Mouse (Mus musculus) heart, embryonic 11.5 days (tissue): ENCODE results near the gene Ttc28. TPM values are rescaled to one million over a fixed set of nuclear protein-coding genes. Genes with fewer than 3 reads are reported as not detected.
A peak's percentile ranks its signal among the peaks of the same experiment; 100 is the strongest.

Experiments
- ATAC-seq: fragments of 200-750 bp; cut with Nextera tagmentation; replicated peaks from 2 replicates; pipeline ENCODE4 v1.8.0; 2017; ENCODE audit warnings: moderate library complexity; ENCODE audit not compliant: insufficient number of reproducible peaks, low FRiP score, low TSS enrichment
- H3K27ac ChIP-seq: fragments of 300-500 bp; sonication (generic); 2 replicates; pipeline ENCODE4 v1.5.1; 2014; ENCODE audit warnings: mild to moderate bottlenecking, low read depth, low read length
- H3K27me3 ChIP-seq: fragments of 300-500 bp; sonication (generic); 2 replicates; pipeline ENCODE4 v1.6.1; 2014; ENCODE audit warnings: mild to moderate bottlenecking, low read length, mixed read lengths; ENCODE audit not compliant: control insufficient read depth, insufficient read depth
- H3K36me3 ChIP-seq: fragments of 300-500 bp; sonication (generic); 2 replicates; pipeline ENCODE4 v1.6.1; 2014; ENCODE audit warnings: mild to moderate bottlenecking, low read length, moderate library complexity, mixed read lengths; ENCODE audit not compliant: control insufficient read depth, insufficient read depth
- H3K4me1 ChIP-seq: fragments of 300-500 bp; sonication (generic); 2 replicates; pipeline ENCODE4 v1.6.1; 2014; ENCODE audit warnings: low read length; ENCODE audit not compliant: control insufficient read depth, insufficient read depth
- H3K4me2 ChIP-seq: fragments of 300-500 bp; sonication (generic); 2 replicates; pipeline ENCODE4 v1.6.1; 2014; ENCODE audit warnings: mild to moderate bottlenecking, moderate library complexity
- H3K4me3 ChIP-seq: fragments of 300-500 bp; sonication (generic); 2 replicates; pipeline ENCODE4 v1.5.1; 2014; ENCODE audit warnings: low read depth, low read length
- H3K9ac ChIP-seq: fragments of 300-500 bp; sonication (generic); 2 replicates; pipeline ENCODE4 v1.6.1; 2014; ENCODE audit warnings: mild to moderate bottlenecking, low read depth, low read length, moderate library complexity
- H3K9me3 ChIP-seq: fragments of 300-500 bp; sonication (generic); replicated peaks from 2 replicates; pipeline ENCODE4 v1.6.1; 2016; ENCODE audit warnings: low read length; ENCODE audit not compliant: control insufficient read depth
- WGBS: fragments of 180-500 bp; shearing (Covaris S2); extraction: QIAGEN DNeasy Blood & Tissue Kit; methylation state at CpG from one replicate; pipeline ENCODE4 v1.1.7; 2014; ENCODE audit not compliant: insufficient replicate concordance; 5-methylcytosine and 5-hydroxymethylcytosine counted together
- polyA plus RNA-seq: library from polyadenylated mRNA; unstranded; fragments of >200 nt; fragmentation: Nextera tagmentation; extraction: Ambion mirVana; gene quantifications from 2 replicates; pipeline ENCODE4 v1.2.1, GENCODE M21; 2014

Gene Ttc28
- polyA plus RNA-seq, 1 experiment from 2014 or later, result 8.1 TPM

DNA sequence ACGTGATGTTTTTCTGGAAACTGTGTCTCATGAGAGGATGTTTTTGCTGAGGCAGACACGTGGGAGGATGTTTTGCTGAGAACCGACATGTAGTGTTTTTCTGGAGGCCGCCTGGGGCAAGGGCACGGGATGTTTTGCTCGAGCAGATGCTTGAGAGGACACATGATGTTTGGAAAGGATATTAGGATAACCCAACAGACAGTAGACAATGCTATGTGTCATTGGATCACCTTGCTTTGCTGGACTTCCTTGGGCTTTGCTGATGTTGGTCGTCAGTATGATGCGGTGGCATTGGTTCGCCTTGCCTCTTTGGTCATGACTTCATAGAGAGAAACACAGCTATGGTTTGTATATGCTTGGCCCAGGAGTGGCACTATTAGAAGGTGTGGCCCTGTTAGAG, 434.2 kb downstream of the Ttc28 start:
- Histone ChIP-seq H3K36me3 (no peaks in the 10 kb centered on the region), H3K9me3 (0 out of 2 replicates have a peak, but pooled peaks cover 5% of the 10 kb centered on the region), H3K27me3 (no peaks in the 10 kb centered on the region), H3K27ac (no peak overlapping the region), H3K4me1 (no peaks in the 10 kb centered on the region), H3K4me3 (no peak overlapping the region), H3K9ac (no peak overlapping the region), H3K4me2 (no peak overlapping the region)
- ATAC-seq, result no peak
- WGBS, result 83% methylated on average over 9 of the region's 9 CpGs

DNA sequence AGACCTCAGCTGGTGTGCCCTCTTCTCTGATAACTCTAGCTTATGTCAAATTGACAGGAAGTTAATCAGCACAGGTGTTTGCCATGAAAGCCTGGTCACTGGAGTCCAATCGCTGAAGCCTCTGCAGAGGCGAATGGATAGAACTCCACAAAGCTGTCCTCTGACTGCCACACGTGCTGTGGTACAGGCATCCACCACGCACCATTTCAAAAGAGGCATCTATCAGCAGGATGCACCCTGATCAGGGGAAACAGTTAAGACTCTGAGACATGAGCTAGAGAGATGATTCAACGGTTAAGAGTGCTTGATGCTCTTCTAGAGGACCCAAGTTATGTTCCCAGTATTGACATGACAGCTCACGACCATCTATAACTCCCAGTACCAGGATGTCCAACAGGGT, 435.5 kb downstream of the Ttc28 start:
- no peak overlapping the region for H3K4me2 ChIP-seq
- H3K36me3 ChIP-seq, result no peaks in the 10 kb centered on the region
- H3K27ac ChIP-seq, result no peak overlapping the region
- no peak overlapping the region for H3K9ac ChIP-seq
- 81% methylated on average over 6 of the region's 6 CpGs for WGBS
- ATAC-seq, result no peak
- H3K4me3 ChIP-seq, result no peak overlapping the region
- no peaks in the 10 kb centered on the region for H3K27me3 ChIP-seq
- 0 out of 2 replicates have a peak, but pooled peaks cover 5% of the 10 kb centered on the region for H3K9me3 ChIP-seq
- no peaks in the 10 kb centered on the region for H3K4me1 ChIP-seq

DNA sequence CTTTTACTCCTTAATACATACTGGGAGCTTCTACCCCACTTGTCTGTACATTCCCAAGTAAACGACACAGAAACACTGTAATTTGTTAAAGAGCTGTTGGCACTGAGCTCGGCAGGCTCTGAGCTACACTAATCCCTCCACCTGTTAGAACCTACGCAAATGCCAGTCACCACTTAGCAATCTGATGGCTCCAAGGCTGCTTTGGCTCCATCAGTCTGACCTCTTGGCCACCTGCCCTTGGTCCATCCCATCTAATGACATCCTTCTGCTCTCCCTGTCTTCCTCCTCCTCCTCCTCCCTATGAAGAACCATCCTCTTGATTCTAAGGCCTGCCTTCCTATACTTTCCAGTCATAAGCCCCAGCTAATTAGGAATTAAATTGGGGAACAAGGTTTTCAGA, 437.9 kb downstream of the Ttc28 start:
- H3K4me3 ChIP-seq, result no peak overlapping the region
- H3K4me1 ChIP-seq, result no peaks in the 10 kb centered on the region
- no peaks in the 10 kb centered on the region for H3K27me3 ChIP-seq
- no peaks in the 10 kb centered on the region for H3K36me3 ChIP-seq
- no peak for ATAC-seq
- 75% methylated on average over 3 of the region's 3 CpGs for WGBS
- no peak overlapping the region for H3K27ac ChIP-seq
- no peak overlapping the region for H3K9ac ChIP-seq
- no peak overlapping the region for H3K4me2 ChIP-seq
- 0 out of 2 replicates have a peak, but pooled peaks cover 5% of the 10 kb centered on the region for H3K9me3 ChIP-seq

DNA sequence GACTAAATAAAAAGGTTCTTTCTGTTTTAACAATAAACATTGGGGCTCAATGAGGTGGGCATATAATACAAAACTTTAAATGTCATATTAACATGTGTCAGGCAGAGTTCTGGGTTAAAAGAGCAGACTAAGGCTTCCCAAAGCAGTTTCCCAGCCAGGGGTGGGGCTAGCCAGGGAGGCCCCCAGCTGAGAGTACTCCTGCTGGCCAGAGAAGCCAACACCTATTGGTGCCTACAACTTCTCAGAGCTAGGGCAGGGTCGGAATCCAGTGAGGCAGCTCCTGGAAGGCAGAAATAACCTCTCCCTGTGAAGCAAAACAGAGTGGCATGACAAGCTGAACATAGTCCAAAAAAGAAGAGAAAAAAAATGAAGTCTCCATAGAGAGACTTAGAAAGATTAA, 439.3 kb downstream of the Ttc28 start:
- 23% methylated on average over 1 of the region's 1 CpGs for WGBS
- no peak for ATAC-seq
- Histone ChIP-seq H3K9me3 (0 out of 2 replicates have a peak, but pooled peaks cover 1% of the 10 kb centered on the region), H3K27ac (no peak overlapping the region), H3K4me3 (no peak overlapping the region), H3K4me2 (no peak overlapping the region), H3K36me3 (no peaks in the 10 kb centered on the region), H3K4me1 (no peaks in the 10 kb centered on the region), H3K27me3 (no peaks in the 10 kb centered on the region), H3K9ac (no peak overlapping the region)

DNA sequence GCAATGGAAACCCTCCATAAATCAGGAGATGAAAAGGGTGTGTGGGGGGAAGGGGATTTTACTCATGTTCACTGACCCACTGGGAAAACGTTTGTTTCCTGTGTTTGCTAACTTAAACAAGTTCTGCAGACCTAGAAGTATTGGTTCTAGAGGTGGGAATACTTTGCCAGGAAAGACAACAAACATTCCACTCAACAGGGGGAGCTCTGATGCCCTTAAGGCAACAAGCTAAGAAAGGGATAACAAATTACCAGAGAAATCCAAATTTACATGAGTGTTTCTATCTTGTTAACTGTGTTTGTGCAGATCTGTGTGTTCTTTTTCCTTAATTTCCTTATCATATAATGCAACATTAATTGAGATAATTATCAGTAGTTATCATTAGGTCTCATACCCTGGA, 446.2 kb downstream of the Ttc28 start:
- Histone ChIP-seq H3K9ac (no peak overlapping the region), H3K4me2 (no peak overlapping the region), H3K36me3 (no peaks in the 10 kb centered on the region), H3K4me3 (no peak overlapping the region), H3K9me3 (no peaks in the 10 kb centered on the region), H3K27ac (no peak overlapping the region), H3K27me3 (no peaks in the 10 kb centered on the region), H3K4me1 (0 out of 2 replicates have a peak, but pooled peaks cover 2% of the 10 kb centered on the region)
- no peak for ATAC-seq
- WGBS, result 11% methylated on average over 1 of the region's 1 CpGs

DNA sequence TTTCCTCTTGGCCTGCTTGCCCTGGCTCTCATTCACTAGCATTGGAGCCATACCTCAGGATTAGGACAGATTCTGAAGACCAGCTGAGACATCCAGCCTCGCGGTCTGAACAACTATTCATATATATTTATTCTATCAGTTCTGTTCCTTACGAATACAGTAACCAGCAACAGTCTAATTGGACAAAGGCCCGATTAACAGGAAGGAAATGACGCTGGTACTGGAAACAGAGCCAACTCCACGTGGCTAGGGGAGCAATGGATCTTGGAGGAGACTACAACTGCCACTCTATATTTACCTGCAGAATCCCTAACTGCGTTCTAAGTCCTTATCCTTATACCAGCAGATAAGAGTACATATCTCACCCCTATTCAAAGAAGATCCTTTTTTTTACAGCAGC, 447.8 kb downstream of the Ttc28 start:
- WGBS, result 66% methylated on average over 7 of the region's 7 CpGs

DNA sequence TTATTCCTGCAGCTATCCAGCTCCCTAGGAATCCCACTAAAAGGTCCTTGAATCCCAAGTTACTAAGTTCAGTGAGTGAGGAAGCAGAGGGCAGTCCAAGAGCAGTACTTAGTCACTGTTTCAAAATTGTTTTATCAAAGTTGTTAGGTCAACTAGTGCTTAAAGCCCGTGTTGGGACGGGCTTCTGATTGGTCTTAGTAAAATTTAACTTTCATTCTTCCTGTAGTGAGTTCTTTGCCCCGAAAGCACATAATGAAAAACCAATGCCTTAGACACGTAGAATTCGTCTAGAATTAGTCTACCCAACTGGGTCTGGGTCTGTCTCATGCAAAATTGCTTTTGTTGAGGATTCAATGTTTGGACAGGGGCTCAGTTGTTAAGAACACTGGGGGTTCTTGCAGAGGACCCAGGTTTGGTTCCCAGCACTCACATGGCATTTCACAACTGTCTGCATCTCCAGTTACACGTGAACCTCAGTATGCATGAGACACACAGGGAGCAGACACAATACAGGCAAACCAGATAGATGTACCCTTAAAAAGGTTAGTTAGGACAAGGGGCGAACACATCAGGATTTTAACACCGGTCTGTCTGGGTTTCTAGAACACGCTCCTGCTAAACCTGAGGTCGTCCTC, 450.3 kb downstream of the Ttc28 start:
- Histone ChIP-seq H3K36me3 (peaks cover 5% of the 10 kb centered on the region; the same call in 1 of the 2 replicates), H3K4me1 (peaks cover 12% of the 10 kb centered on the region), H3K4me3 (peak overlapping the region; percentile 75), H3K27me3 (no peaks in the 10 kb centered on the region), H3K27ac (peak overlapping the region; percentile 87), H3K4me2 (peak overlapping the region; percentile 84), H3K9me3 (no peaks in the 10 kb centered on the region), H3K9ac (peak overlapping the region; percentile 96)
- WGBS, result 21% methylated on average over 10 of the region's 10 CpGs
- no peak; the same call in 1 of the 2 replicates for ATAC-seq

More for the DNA sequence above, 447.8 kb downstream of the Ttc28 start:
- Histone ChIP-seq H3K27me3 (no peaks in the 10 kb centered on the region), H3K9ac (no peak overlapping the region), H3K27ac (no peak overlapping the region), H3K9me3 (no peaks in the 10 kb centered on the region), H3K4me3 (no peak overlapping the region), H3K4me1 (peaks cover 12% of the 10 kb centered on the region), H3K4me2 (no peak overlapping the region), H3K36me3 (no peaks in the 10 kb centered on the region)
- ATAC-seq, result no peak

DNA sequence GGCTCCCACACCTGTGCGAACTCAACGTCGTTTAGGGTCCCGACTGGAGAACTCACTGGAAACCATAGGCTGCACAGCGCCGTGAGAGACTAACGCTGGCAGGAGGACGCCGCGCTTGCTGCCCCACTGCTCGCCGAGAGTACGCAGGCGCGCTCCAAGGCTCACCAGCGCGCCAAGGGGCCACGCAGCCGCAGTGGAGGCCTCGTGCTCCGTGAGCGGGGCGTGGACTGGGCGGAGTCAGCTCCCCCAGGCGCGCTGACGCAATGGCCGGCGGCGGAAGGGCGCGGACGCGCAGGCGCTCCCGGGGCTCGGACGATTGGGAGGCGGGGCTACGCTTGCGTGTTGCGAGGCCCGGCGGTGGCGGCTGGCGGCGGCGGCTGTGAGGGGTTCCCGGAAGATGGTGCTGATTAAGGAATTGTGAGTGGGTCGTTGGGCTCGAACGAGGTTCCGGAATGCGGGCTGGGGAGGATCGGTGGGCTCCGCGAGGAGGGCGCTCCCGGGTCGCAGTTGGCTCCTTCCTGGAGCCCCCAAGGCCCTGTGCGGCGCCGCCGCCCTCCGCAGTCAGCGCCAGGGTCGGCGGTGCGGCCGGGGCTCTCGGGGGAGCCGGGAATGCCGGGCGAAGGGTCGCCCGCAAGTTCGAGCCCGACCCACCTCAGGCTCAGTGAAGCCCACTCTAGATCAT, 451.0 kb downstream of the Ttc28 start, which contains the start of gene Pitpnb:
Gene Pitpnb, plus strand, starts transcription at position 347 of the 682 bp plus-strand sequence.
- H3K27me3 ChIP-seq, result no peaks in the 10 kb centered on the region
- H3K36me3 ChIP-seq, result peaks cover 5% of the 10 kb centered on the region; the same call in 1 of the 2 replicates
- ATAC-seq, result peak; percentile 97
- peak within 1 kb of the TSS; percentile 84 for H3K4me2 ChIP-seq
- no peaks in the 10 kb centered on the region for H3K9me3 ChIP-seq
- H3K27ac ChIP-seq, result peak within 1 kb of the TSS; percentile 87
- H3K9ac ChIP-seq, result peak within 1 kb of the TSS; percentile 96
- WGBS, result under 1% methylated on average over 77 of the region's 78 CpGs
- peaks cover 12% of the 10 kb centered on the region for H3K4me1 ChIP-seq
- peak within 1 kb of the TSS; percentile 75 for H3K4me3 ChIP-seq
